Mouse (Mus musculus) v-Abl transformed pro-B cells (cell line): ENCODE measurements around the gene Tbc1d19.

ENCODE experiments used
- in situ Hi-C, 2 experiments: fragments of 400-800 bp; cut with MboI; formaldehyde crosslinking; loops; one replicate each; pipeline ENCODE4 v1.15.1; 2025; ENCODE audit not compliant: unreplicated experiment in 2 of 2

The Tbc1d19 gene

GRCm38 (mm10) chr5:53809115-53809991 is at the start of gene Tbc1d19:
Gene Tbc1d19, plus strand, starts transcription at chr5:53809606.
- in situ Hi-C loops, result no loop called here

- in situ Hi-C loops, result no loop called here
Measured at GRCm38 (mm10) chr5:53759912-53760311, 49.5 kb upstream of the Tbc1d19 start.

- in situ Hi-C loops, result no loop called here
Measured at GRCm38 (mm10) chr5:53760914-53761313, 48.5 kb upstream of the Tbc1d19 start.

GRCm38 (mm10) chr5:53761346-53761745 is 48.1 kb upstream of the Tbc1d19 start:
- in situ Hi-C loops, result no loop called here

GRCm38 (mm10) chr5:53784818-53785520 is 24.4 kb upstream of the Tbc1d19 start:
- in situ Hi-C loops, result no loop called here

- in situ Hi-C loops, result no loop called here
Measured at GRCm38 (mm10) chr5:53801379-53801778, 8.0 kb upstream of the Tbc1d19 start.

- in situ Hi-C loops, result no loop called here
Measured at GRCm38 (mm10) chr5:53819711-53820110, 10.3 kb downstream of the Tbc1d19 start.

GRCm38 (mm10) chr5:53825886-53826285 is 16.5 kb downstream of the Tbc1d19 start:
- in situ Hi-C loops, result no loop called here

- in situ Hi-C loops, result no loop called here
Measured at GRCm38 (mm10) chr5:53834489-53834888, 25.1 kb downstream of the Tbc1d19 start.

- in situ Hi-C loops, result no loop called here
Measured at GRCm38 (mm10) chr5:53841256-53841655, 31.9 kb downstream of the Tbc1d19 start.

GRCm38 (mm10) chr5:53848294-53848942 is 39.0 kb downstream of the Tbc1d19 start:
- in situ Hi-C loops, result no loop called here

GRCm38 (mm10) chr5:53852574-53852973 is 43.2 kb downstream of the Tbc1d19 start:
- in situ Hi-C loops, result loop anchor here (25.0 kb wide), 2 partner anchors 490 to 735 kb away; no protein-coding TSS in a partner anchor

GRCm38 (mm10) chr5:53854561-53854960 is 45.2 kb downstream of the Tbc1d19 start:
- in situ Hi-C loops, result loop anchor here (25.0 kb wide), 2 partner anchors 492 to 733 kb away; no protein-coding TSS in a partner anchor

- in situ Hi-C loops, result loop anchor here (25.0 kb wide), 2 partner anchors 494 to 731 kb away; no protein-coding TSS in a partner anchor
Measured at GRCm38 (mm10) chr5:53856011-53856410, 46.6 kb downstream of the Tbc1d19 start.

- in situ Hi-C loops, result loop anchor here (5.0 to 25.0 kb wide), 4 partner anchors 247 to 722 kb away; no protein-coding TSS in a partner anchor
Measured at GRCm38 (mm10) chr5:53865146-53865545, 55.7 kb downstream of the Tbc1d19 start.

- in situ Hi-C loops, result loop anchor here (5.0 to 25.0 kb wide), 4 partner anchors 246 to 721 kb away; no protein-coding TSS in a partner anchor
Measured at GRCm38 (mm10) chr5:53865991-53866390, 56.6 kb downstream of the Tbc1d19 start.

GRCm38 (mm10) chr5:53871665-53872312 is 62.4 kb downstream of the Tbc1d19 start:
- in situ Hi-C loops, result loop anchor here (25.0 kb wide), 2 partner anchors 509 to 716 kb away; no protein-coding TSS in a partner anchor

GRCm38 (mm10) chr5:53874966-53875365 is 65.6 kb downstream of the Tbc1d19 start:
- in situ Hi-C loops, result loop anchor here (5.0 to 25.0 kb wide), 3 partner anchors 117 to 712 kb away; no protein-coding TSS in a partner anchor

- in situ Hi-C loops, result no loop called here
Measured at GRCm38 (mm10) chr5:53880724-53881123, 71.3 kb downstream of the Tbc1d19 start.

GRCm38 (mm10) chr5:53881381-53881990 is 72.1 kb downstream of the Tbc1d19 start:
- in situ Hi-C loops, result no loop called here
